Mouse (Mus musculus): Measurements from ENCODE around the gene B3galt6. TPM values are rescaled to one million over a fixed set of nuclear protein-coding genes. Genes with fewer than 3 reads are reported as not detected.

B3galt6 gene
- polyA plus RNA-seq, 1 experiment from 2014 or later = 26.9 TPM

GRCm38 (mm10) chr4:155983788-155984187 lies 8.7 kb downstream of the B3galt6 start:
- H3K4me3 ChIP-seq (replicated peaks) = no peak overlapping the region
- ATAC-seq = no peak
- WGBS = 15% methylated on average over 2 of the region's 2 CpGs
- no peak overlapping the region for H3K4me2 ChIP-seq (replicated peaks)
- H3K27me3 ChIP-seq = no peaks in the 10 kb centered on the region
- peaks cover 6% of the 10 kb centered on the region; the same call in 1 of the 2 replicates for H3K4me1 ChIP-seq (replicated peaks)
- no peak overlapping the region for H3K9ac ChIP-seq (replicated peaks)
- H3K9me3 ChIP-seq = no peaks in the 10 kb centered on the region
- no peaks in the 10 kb centered on the region for H3K36me3 ChIP-seq
- no peak overlapping the region for H3K27ac ChIP-seq

GRCm38 (mm10) chr4:155981436-155982082 lies 10.9 kb downstream of the B3galt6 start:
- H3K36me3 ChIP-seq = no peaks in the 10 kb centered on the region

GRCm38 (mm10) chr4:155973239-155973638 lies 19.2 kb downstream of the B3galt6 start:
- Histone ChIP-seq H3K36me3 (no peaks in the 10 kb centered on the region), H3K4me3 (replicated peaks) (no peak overlapping the region), H3K4me2 (replicated peaks) (no peak overlapping the region), H3K9ac (replicated peaks) (no peak overlapping the region), H3K4me1 (replicated peaks) (no peaks in the 10 kb centered on the region), H3K27me3 (no peaks in the 10 kb centered on the region), H3K27ac (no peak overlapping the region), H3K9me3 (peaks cover 4% of the 10 kb centered on the region; the same call in 1 of the 2 replicates)
- WGBS = 78% methylated on average over 2 of the region's 2 CpGs
- ATAC-seq = no peak

More at GRCm38 (mm10) chr4:155981436-155982082, 10.9 kb downstream of the B3galt6 start:
- Histone ChIP-seq H3K4me1 (replicated peaks) (peaks cover 6% of the 10 kb centered on the region; the same call in 1 of the 2 replicates), H3K27ac (no peak overlapping the region), H3K27me3 (no peaks in the 10 kb centered on the region), H3K9me3 (peaks cover 4% of the 10 kb centered on the region; the same call in 1 of the 2 replicates), H3K4me2 (replicated peaks) (no peak overlapping the region), H3K9ac (replicated peaks) (no peak overlapping the region), H3K4me3 (replicated peaks) (no peak overlapping the region)
- no peak for ATAC-seq
- 83% methylated on average over 12 of the region's 12 CpGs for WGBS

- Histone ChIP-seq H3K27me3 (no peaks in the 10 kb centered on the region), H3K4me1 (replicated peaks) (no peaks in the 10 kb centered on the region), H3K4me2 (replicated peaks) (no peak overlapping the region), H3K9ac (replicated peaks) (no peak overlapping the region; the same call in 1 of the 2 replicates), H3K9me3 (peaks cover 4% of the 10 kb centered on the region; the same call in 1 of the 2 replicates), H3K36me3 (no peaks in the 10 kb centered on the region), H3K4me3 (replicated peaks) (no peak overlapping the region), H3K27ac (no peak overlapping the region)
- ATAC-seq = no peak
- WGBS = 44% methylated on average over 6 of the region's 6 CpGs
Observed at GRCm38 (mm10) chr4:155972651-155973050, 19.8 kb downstream of the B3galt6 start.

- H3K4me2 ChIP-seq (replicated peaks) = no peak overlapping the region
- no peak for ATAC-seq
- H3K36me3 ChIP-seq = peaks cover 14% of the 10 kb centered on the region
- WGBS = 79% methylated on average over 5 of the region's 5 CpGs
- H3K27ac ChIP-seq = no peak overlapping the region
- no peak overlapping the region for H3K4me3 ChIP-seq (replicated peaks)
- no peaks in the 10 kb centered on the region for H3K9me3 ChIP-seq
- no peaks in the 10 kb centered on the region for H3K4me1 ChIP-seq (replicated peaks)
- 0 out of 2 replicates have a peak overlapping the region, but pooled peaks have one; percentile 7 for H3K9ac ChIP-seq (replicated peaks)
- H3K27me3 ChIP-seq = no peaks in the 10 kb centered on the region
Observed at GRCm38 (mm10) chr4:155970286-155970685, 22.2 kb downstream of the B3galt6 start.

GRCm38 (mm10) chr4:155969043-155969653 lies 23.3 kb downstream of the B3galt6 start:
- no peak overlapping the region for H3K4me2 ChIP-seq (replicated peaks)
- H3K4me1 ChIP-seq (replicated peaks) = no peaks in the 10 kb centered on the region
- peaks cover 25% of the 10 kb centered on the region for H3K36me3 ChIP-seq
- no peaks in the 10 kb centered on the region for H3K9me3 ChIP-seq
- H3K27me3 ChIP-seq = no peaks in the 10 kb centered on the region
- H3K9ac ChIP-seq (replicated peaks) = no peak overlapping the region
- 85% methylated on average over 13 of the region's 13 CpGs for WGBS
- H3K27ac ChIP-seq = no peak overlapping the region
- ATAC-seq = no peak
- H3K4me3 ChIP-seq (replicated peaks) = no peak overlapping the region

- Histone ChIP-seq H3K27ac (no peak overlapping the region), H3K9me3 (no peaks in the 10 kb centered on the region), H3K36me3 (peaks cover 26% of the 10 kb centered on the region), H3K27me3 (no peaks in the 10 kb centered on the region), H3K4me3 (replicated peaks) (no peak overlapping the region), H3K4me2 (replicated peaks) (no peak overlapping the region), H3K4me1 (replicated peaks) (peaks cover 19% of the 10 kb centered on the region), H3K9ac (replicated peaks) (no peak overlapping the region)
- 95% methylated on average over 11 of the region's 11 CpGs for whole genome bisulfite sequencing
- ATAC-seq = no peak
Observed at GRCm38 (mm10) chr4:155964396-155964795, 28.1 kb downstream of the B3galt6 start.

GRCm38 (mm10) chr4:155963106-155963505 lies 29.3 kb downstream of the B3galt6 start:
- peak overlapping the region; percentile 69; the same call in 1 of the 2 replicates for H3K9ac ChIP-seq (replicated peaks)
- WGBS = 45% methylated on average over 7 of the region's 7 CpGs

GRCm38 (mm10) chr4:155962167-155962971 lies 30.1 kb downstream of the B3galt6 start, which contains the start of gene C1qtnf12:
TSS of gene C1qtnf12 (plus strand) at chr4:155962318.
- WGBS = under 1% methylated on average over 42 of the region's 42 CpGs
- Histone ChIP-seq H3K9ac (replicated peaks) (peak within 1 kb of the TSS; percentile 69), H3K27ac (peak within 1 kb of the TSS; percentile 44; the same call in 1 of the 2 replicates), H3K36me3 (peaks cover 41% of the 10 kb centered on the region), H3K4me1 (replicated peaks) (peaks cover 19% of the 10 kb centered on the region), H3K27me3 (no peaks in the 10 kb centered on the region), H3K9me3 (no peaks in the 10 kb centered on the region), H3K4me2 (replicated peaks) (peak within 1 kb of the TSS; percentile 78), H3K4me3 (replicated peaks) (peak within 1 kb of the TSS; percentile 41)
- ATAC-seq = peak; percentile 79

More at GRCm38 (mm10) chr4:155963106-155963505, 29.3 kb downstream of the B3galt6 start:
- Histone ChIP-seq H3K9me3 (no peaks in the 10 kb centered on the region), H3K27ac (0 out of 2 replicates have a peak overlapping the region, but pooled peaks have one; percentile 44), H3K4me3 (replicated peaks) (peak overlapping the region; percentile 41; the same call in 1 of the 2 replicates), H3K36me3 (peaks cover 34% of the 10 kb centered on the region), H3K27me3 (no peaks in the 10 kb centered on the region), H3K4me1 (replicated peaks) (peaks cover 19% of the 10 kb centered on the region), H3K4me2 (replicated peaks) (peak overlapping the region; percentile 78)
- ATAC-seq = no peak

GRCm38 (mm10) chr4:155959275-155959674 lies 33.2 kb downstream of the B3galt6 start:
- Histone ChIP-seq H3K9ac (replicated peaks) (no peak overlapping the region), H3K27ac (no peak overlapping the region), H3K4me2 (replicated peaks) (no peak overlapping the region), H3K4me1 (replicated peaks) (peaks cover 19% of the 10 kb centered on the region), H3K36me3 (peaks cover 45% of the 10 kb centered on the region), H3K9me3 (no peaks in the 10 kb centered on the region), H3K27me3 (no peaks in the 10 kb centered on the region), H3K4me3 (replicated peaks) (no peak overlapping the region)
- whole genome bisulfite sequencing = 7% methylated on average over 5 of the region's 5 CpGs
- peak; percentile 61 for ATAC-seq

- Histone ChIP-seq H3K4me2 (replicated peaks) (no peak overlapping the region), H3K9me3 (no peaks in the 10 kb centered on the region), H3K4me1 (replicated peaks) (no peaks in the 10 kb centered on the region), H3K36me3 (peaks cover 79% of the 10 kb centered on the region), H3K4me3 (replicated peaks) (no peak overlapping the region), H3K27ac (no peak overlapping the region), H3K9ac (replicated peaks) (no peak overlapping the region), H3K27me3 (no peaks in the 10 kb centered on the region)
- no peak for ATAC-seq
- WGBS = 97% methylated on average over 6 of the region's 6 CpGs
Observed at GRCm38 (mm10) chr4:155955491-155955890, 37.0 kb downstream of the B3galt6 start.
